Mouse (Mus musculus): ENCODE data around the gene Ttc7. TPM values are rescaled to one million over a fixed set of nuclear protein-coding genes. Genes with fewer than 3 reads are reported as not detected.

Gene Ttc7
- total RNA-seq, 2 experiments from 2014 or later = 13.0 to 15.9 TPM

DNA sequence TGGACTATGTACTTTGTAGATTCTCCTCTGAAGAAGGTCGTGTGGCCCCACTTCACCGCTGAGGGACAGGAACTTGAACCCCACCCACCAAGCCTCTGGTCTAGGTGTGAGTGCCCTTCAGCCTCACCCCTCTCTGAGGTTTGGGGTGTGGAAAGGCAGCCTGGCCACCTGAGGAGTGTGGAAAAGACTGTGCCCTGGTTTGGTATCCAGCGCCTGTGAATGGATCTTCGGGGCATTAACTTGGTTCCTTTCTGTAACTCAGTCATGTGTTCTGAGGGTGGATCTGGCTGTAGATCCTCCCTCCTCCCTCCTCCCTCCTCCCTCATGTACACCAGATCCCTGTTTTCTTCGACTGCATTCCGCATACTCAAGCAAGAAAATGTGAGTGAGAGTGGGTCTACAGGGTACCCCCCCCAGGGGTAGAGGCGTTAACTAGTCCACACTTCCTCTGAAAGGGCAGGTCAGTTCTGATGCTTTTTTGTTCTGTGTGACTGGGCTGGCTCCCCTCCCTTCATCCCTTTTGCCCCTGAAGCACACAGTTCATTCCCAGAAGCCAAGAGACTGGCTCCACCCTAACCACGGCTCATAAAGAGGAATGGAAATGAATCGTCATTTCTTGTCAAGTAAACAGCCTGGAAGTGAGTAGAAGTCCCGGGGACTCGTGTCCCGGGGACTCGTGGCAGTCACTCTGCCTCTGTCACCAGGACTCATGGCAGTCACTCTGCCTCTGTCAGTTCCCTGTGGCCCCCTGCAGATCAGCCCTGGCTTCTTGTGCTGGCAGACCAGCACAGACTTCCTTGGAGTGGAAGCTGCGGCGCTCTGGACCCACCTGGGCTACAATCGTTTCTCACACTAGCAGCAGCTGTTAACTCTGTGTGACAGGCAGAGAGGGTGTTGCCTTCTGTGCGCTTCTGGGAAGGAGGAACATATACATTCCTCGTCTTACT, 30.5 kb downstream of the Ttc7 start:
- no peak for DNase-seq (ENCODE audit: low spot score in 2 of 2)

- no peak for DNase-seq (ENCODE audit: low spot score in 2 of 2)
Measured at GRCm38 (mm10) chr17:87314121-87314520, 31.4 kb downstream of the Ttc7 start.

- DNase-seq (ENCODE audit: low spot score in 2 of 2) = no peak
Measured at GRCm38 (mm10) chr17:87314530-87314946, 31.9 kb downstream of the Ttc7 start.

- DNase-seq (ENCODE audit: low spot score in 2 of 2) = peak; percentile 84 to 94
Measured at GRCm38 (mm10) chr17:87315021-87315531, 32.4 kb downstream of the Ttc7 start.

- DNase-seq (ENCODE audit: low spot score in 2 of 2) = no peak
Measured at GRCm38 (mm10) chr17:87315891-87316763, 33.4 kb downstream of the Ttc7 start.

DNA sequence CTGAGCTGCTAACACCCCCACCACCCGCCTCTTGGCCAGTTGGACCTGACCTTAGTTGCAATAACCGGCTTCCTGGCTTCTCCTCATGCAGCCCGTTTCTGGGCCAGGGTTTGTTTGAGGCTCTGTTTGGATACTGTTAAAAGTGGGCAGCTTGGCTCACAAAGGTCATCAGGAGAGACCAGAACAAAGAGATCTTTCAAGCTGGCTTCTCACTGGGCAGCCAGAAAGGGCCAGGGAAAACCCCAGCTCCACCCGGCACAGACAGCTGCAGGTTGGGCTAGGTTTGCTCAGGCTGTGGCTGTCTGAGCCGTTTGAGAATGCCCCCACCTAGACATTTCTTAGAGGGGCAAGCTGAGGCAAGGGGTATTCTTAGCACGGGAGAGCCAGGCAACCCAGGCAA, 34.6 kb downstream of the Ttc7 start:
- no peak for DNase-seq (ENCODE audit: low spot score in 2 of 2)

- DNase-seq (ENCODE audit: low spot score in 2 of 2) = no peak
Measured at GRCm38 (mm10) chr17:87317947-87318346, 35.3 kb downstream of the Ttc7 start.

GRCm38 (mm10) chr17:87321673-87322072, 39.0 kb downstream of the Ttc7 start:
- no peak for DNase-seq (ENCODE audit: low spot score in 2 of 2)

- no peak for DNase-seq (ENCODE audit: low spot score in 2 of 2)
Measured at GRCm38 (mm10) chr17:87323215-87323614, 40.5 kb downstream of the Ttc7 start.

- DNase-seq (ENCODE audit: low spot score in 2 of 2) = no peak
Measured at GRCm38 (mm10) chr17:87325501-87325900, 42.8 kb downstream of the Ttc7 start.

GRCm38 (mm10) chr17:87326987-87327386, 44.3 kb downstream of the Ttc7 start:
- DNase-seq (ENCODE audit: low spot score in 2 of 2) = no peak

DNA sequence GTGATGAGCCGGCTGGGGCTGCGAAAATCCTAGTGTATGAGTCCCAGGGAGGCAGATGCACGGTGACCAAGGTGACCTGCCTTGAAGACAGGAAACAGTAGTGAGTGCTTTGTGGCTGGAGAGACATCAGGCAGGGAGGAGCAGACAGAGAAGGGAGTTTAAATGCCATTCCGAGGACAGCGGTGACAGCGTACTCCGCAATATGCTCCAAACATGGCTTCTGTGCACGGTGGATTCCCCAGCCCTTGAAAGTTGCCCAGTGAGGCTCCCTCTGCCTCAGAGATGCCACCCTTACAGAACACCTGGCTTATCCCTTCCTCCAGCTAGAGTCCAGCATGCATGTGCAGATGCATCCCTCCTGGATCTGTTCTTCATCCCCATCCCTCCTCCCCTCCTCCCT, 45.0 kb downstream of the Ttc7 start:
- no peak for DNase-seq (ENCODE audit: low spot score in 2 of 2)

DNA sequence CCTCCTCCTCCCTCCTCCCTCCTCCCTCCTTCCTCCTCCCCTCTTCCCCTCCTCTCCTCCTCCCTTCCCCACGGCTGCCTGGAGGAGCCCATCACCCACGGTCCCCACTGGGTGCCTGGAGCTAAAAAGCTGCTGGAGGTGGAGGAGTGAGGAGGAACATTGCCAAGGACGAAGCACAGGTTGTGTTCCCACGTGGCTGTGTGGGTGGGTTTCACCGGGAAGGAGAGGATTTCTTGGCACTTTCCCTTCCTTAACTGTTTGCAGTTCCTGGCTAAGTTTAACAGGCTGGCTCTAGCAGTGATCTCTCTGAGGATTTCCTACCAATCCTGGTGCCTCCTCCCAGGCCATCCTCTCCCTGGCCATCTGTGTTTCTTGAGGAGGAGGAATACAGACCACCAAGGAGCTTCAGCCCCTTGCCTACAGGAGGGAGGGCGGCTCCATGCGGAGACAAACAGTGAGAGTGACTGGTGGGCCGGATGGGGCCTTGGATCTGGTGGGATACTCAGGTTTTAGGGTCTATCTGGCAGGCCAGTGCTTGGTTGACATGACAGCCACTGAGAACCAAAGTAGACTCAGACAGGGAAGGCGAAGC, 45.6 kb downstream of the Ttc7 start:
- DNase-seq (ENCODE audit: low spot score in 2 of 2) = no peak

- DNase-seq (ENCODE audit: low spot score in 2 of 2) = no peak
Measured at GRCm38 (mm10) chr17:87329144-87329700, 46.5 kb downstream of the Ttc7 start.

DNA sequence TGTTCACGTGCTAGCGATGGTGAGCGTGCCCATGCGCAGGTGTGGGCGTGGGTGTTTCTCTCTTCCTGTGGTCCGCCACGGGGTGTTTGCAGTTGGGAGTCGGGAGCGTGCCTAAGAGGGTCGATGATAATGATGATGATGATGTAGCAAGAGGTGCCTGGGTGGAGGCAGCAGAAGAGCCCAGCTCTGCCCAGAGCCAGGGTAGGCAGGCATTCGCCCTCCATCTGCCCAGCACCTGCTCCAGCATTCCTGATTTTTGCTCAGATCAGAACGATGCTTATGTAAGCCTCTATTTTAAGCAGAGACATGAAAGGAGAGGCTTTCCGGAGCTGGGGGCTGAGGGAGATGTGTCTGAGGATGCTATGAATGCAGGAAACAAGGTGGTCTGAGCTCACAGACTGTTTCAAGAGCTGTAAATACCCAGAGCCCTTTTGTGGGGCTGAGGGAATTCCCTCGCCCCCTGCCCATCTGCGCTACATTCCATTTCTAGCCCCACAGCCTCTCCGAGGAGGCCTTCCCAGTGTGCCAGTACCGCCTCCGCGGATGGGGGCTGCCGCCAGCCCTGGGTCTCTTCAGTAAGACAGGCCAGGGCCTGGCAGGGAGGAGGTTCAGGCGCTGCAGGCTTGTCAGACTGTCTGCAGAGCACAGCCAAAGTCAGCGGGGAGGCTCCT, 47.7 kb downstream of the Ttc7 start:
- DNase-seq (ENCODE audit: low spot score in 2 of 2) = no peak

GRCm38 (mm10) chr17:87330921-87331291, 48.2 kb downstream of the Ttc7 start:
- no peak for DNase-seq (ENCODE audit: low spot score in 2 of 2)

- DNase-seq (ENCODE audit: low spot score in 2 of 2) = no peak
Measured at GRCm38 (mm10) chr17:87331336-87332141, 48.9 kb downstream of the Ttc7 start.

DNA sequence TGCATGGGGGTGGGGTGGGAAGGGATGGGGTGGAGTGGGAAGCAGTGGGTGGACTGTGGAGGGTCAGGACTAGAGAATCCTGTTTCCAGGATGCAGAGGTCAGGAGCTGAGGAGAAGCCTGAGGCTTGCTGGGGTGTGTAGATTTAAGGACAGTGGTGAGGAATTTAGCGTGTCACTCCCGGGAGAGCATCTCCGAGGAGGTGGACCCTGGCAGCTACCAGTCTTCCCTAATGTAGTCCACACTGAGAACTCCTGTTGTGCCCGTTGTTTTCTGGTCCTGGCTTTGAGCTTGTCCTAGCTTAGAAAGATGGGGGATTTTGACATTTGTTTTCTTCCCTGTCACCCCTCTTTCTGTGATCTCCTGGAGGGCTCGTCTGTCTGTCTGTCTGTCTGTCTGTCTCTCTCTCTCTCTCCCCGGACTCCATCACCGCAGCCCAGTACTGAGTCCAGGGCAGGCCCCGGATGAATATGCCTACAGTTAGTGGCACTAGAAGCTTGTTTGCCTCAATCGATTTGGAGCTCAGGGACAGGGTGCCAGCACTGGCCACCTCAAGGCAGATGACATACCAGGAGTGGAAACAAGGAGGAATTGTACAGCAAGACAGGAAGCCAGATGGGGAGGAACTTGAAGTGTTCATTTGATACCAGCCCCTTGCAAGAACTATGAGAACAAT, 49.6 kb downstream of the Ttc7 start:
- no peak for DNase-seq (ENCODE audit: low spot score in 2 of 2)

GRCm38 (mm10) chr17:87332887-87333286, 50.2 kb downstream of the Ttc7 start:
- DNase-seq (ENCODE audit: low spot score in 2 of 2) = no peak
